Mouse (Mus musculus) limb, embryonic 14.5 days (tissue): Measurements from ENCODE around the gene Ksr1. TPM values are rescaled to one million over a fixed set of nuclear protein-coding genes. Genes with fewer than 3 reads are reported as not detected.
A peak's percentile ranks its signal among the peaks of the same experiment; 100 is the strongest.

Source experiments
- ATAC-seq: fragments of 200-750 bp; cut with Nextera tagmentation; 2 replicates; pipeline ENCODE4 v1.8.0; 2017; ENCODE audit warnings: low read depth, moderate number of reproducible peaks, moderate TSS enrichment; ENCODE audit not compliant: low FRiP score
- DNase-seq: peaks from one replicate; pipeline ENCODE4 v3.0.0-alpha.2; 2015; ENCODE audit warnings: low spot score
- H3K27ac ChIP-seq: fragments of 300-500 bp; sonication (generic); replicated peaks from 2 replicates; pipeline ENCODE4 v1.5.1; 2014; ENCODE audit warnings: low read depth, mild to moderate bottlenecking, low read length, moderate library complexity, mixed read lengths
- H3K27me3 ChIP-seq: fragments of 300-500 bp; sonication (generic); 2 replicates; pipeline ENCODE4 v1.6.1; 2014; ENCODE audit warnings: low read length, mixed read lengths; ENCODE audit not compliant: control insufficient read depth, insufficient read depth
- H3K36me3 ChIP-seq: fragments of 300-500 bp; sonication (generic); 2 replicates; pipeline ENCODE4 v1.6.1; 2014; ENCODE audit warnings: mild to moderate bottlenecking, low read length, moderate library complexity, mixed read lengths; ENCODE audit not compliant: control insufficient read depth, insufficient read depth
- H3K4me1 ChIP-seq: fragments of 300-500 bp; sonication (generic); 2 replicates; pipeline ENCODE4 v1.6.1; 2014; ENCODE audit warnings: antibody characterized with exemption, low read length, mixed read lengths; ENCODE audit not compliant: control insufficient read depth, insufficient read depth
- H3K4me2 ChIP-seq: fragments of 300-500 bp; sonication (generic); replicated peaks from 2 replicates; pipeline ENCODE4 v1.6.1; 2014; ENCODE audit warnings: low read depth, mild to moderate bottlenecking, low read length, moderate library complexity; ENCODE audit not compliant: severe bottlenecking
- H3K4me3 ChIP-seq: fragments of 300-500 bp; sonication (generic); replicated peaks from 2 replicates; pipeline ENCODE4 v1.5.1; 2014; ENCODE audit warnings: low read length
- H3K9ac ChIP-seq: fragments of 300-500 bp; sonication (generic); 2 replicates; pipeline ENCODE4 v1.6.1; 2014; ENCODE audit warnings: mild to moderate bottlenecking, low read depth, low read length, moderate library complexity; ENCODE audit not compliant: severe bottlenecking
- H3K9me3 ChIP-seq: fragments of 300-500 bp; sonication (generic); 2 replicates; pipeline ENCODE4 v1.6.1; 2016; ENCODE audit warnings: low read length; ENCODE audit not compliant: control insufficient read depth
- POLR2A ChIP-seq: fragments of 200-500 bp; IDR thresholded peaks from 2 replicates; pipeline ENCODE4 v1.8.0; 2012; ENCODE audit warnings: inconsistent platforms, mild to moderate bottlenecking, moderate library complexity, borderline replicate concordance; ENCODE audit not compliant: insufficient read depth, insufficient read length; ENCODE audit errors: extremely low read depth
- WGBS: fragments of 180-500 bp; shearing (Covaris S2); extraction: QIAGEN DNeasy Blood & Tissue Kit; methylation state at CpG from one replicate; pipeline ENCODE4 v1.1.7; 2014; 5-methylcytosine and 5-hydroxymethylcytosine counted together
- polyA plus RNA-seq, 2 experiments: library from polyadenylated mRNA; depleted of rRNA in 1 of 2; stranded (reverse) in 1 of 2; unstranded in 1 of 2; fragments of >200 nt; fragmentation: Nextera tagmentation in 1 of 2; extraction: Ambion mirVana in 1 of 2; gene quantifications; 2 replicates each; pipeline versions ENCODE4 v1.2.1 to v1.2.3; 2012 to 2014

Ksr1 gene
- polyA plus RNA-seq, 2 experiments = 8.2 to 24.1 TPM

DNA sequence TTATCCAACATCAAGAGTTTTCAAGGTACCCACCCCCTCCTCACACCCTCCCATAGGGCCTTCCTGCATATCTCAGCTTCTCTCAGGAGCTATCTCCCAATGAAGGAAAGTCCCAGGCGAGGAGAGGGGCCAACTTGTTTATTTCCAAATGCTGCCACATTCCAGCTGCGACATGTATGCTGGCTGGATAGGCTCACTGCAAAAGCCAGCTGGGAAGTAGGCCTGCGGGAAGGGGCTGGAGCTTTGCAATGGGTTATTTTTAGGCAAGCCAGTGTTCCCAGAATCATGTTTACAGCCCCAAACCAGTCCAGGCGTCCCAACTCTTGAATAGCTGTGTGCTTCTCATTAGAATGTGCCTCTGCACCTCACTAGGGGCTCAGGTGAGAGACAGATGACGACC, 51.5 kb downstream of the Ksr1 start:
- H3K27ac ChIP-seq = no peak overlapping the region
- no peaks in the 10 kb centered on the region for H3K36me3 ChIP-seq
- H3K4me3 ChIP-seq = no peak overlapping the region
- DNase-seq (peak; percentile 28), ATAC-seq (no peak)
- 0 out of 2 replicates have a peak overlapping the region, but pooled peaks have one; percentile 25 for H3K9ac ChIP-seq
- no peaks in the 10 kb centered on the region for H3K9me3 ChIP-seq
- TF ChIP-seq POLR2A = no peak
- H3K4me2 ChIP-seq = no peak overlapping the region
- 31% methylated on average over 5 of the region's 5 CpGs for WGBS
- no peaks in the 10 kb centered on the region for H3K27me3 ChIP-seq
- peaks cover 27% of the 10 kb centered on the region for H3K4me1 ChIP-seq

DNA sequence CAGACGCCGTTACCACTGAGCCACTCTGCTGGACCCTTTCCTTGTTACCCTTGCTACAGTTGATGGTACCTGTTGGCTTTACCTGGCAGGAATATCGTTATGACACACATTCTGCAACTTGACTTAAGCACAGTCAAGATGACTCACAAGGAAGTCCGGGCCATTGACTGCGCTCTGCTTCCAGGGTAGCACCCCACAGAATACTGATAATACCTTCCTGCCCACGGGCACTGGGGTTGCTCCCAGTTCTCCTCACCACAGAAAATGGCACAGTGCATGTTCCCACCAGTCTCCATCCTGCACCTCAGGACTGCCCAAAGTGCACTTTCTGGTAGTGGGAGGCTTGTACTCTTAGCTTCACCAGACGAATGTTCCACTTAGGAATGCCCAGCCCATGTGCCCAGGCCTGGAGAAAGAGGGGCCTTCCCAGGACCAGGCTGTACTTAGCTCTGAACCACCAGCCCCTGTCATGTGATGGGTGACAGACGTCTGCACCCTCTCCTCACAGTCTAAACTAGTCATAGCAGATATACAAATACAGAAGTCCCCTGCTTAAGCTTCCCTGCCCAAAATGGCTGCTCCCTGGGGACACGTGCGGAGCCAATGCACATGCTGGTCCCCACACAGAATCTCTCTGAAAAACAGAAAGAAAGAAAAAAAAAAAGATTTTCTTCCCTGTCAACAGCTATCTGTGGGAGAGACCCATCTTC, 52.1 kb downstream of the Ksr1 start:
- TF ChIP-seq POLR2A = no peak
- no peaks in the 10 kb centered on the region for H3K27me3 ChIP-seq
- no peak overlapping the region for H3K4me2 ChIP-seq
- no peak overlapping the region for H3K4me3 ChIP-seq
- H3K4me1 ChIP-seq = peaks cover 22% of the 10 kb centered on the region
- ATAC-seq (no peak), DNase-seq (no peak)
- H3K36me3 ChIP-seq = no peaks in the 10 kb centered on the region
- WGBS = 88% methylated on average over 10 of the region's 10 CpGs
- H3K9ac ChIP-seq = no peak overlapping the region
- H3K27ac ChIP-seq = 0 out of 2 replicates have a peak overlapping the region, but pooled peaks have one; percentile 10
- no peaks in the 10 kb centered on the region for H3K9me3 ChIP-seq

DNA sequence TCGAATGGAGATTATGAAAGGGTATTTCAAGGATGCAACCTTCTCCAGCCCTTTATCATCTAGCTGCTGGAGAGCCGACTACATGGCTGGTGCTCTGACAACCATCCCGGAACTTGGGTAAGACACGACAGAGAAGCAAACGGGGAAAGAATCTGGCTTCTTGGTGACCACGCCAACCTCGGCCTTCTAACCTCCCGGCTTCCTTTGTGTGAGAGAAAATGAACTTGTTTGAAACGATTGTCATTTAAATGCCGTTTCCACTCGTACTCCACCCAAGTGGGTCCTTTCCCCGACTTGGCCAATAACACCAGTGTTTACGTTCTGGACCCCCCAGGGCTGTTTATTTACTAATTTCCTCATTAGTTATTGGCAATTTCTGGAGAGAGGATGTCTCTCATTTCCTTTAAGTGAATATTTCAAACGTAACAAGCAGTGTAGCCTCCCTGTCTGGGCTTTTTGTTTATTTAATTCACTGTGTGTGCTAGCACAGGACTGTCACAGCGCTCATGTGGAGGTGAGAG, 52.8 kb downstream of the Ksr1 start:
- DNase-seq (no peak), ATAC-seq (no peak)
- WGBS = 73% methylated on average over 15 of the region's 15 CpGs
- Histone ChIP-seq H3K27me3 (no peaks in the 10 kb centered on the region), H3K36me3 (no peaks in the 10 kb centered on the region), H3K9me3 (no peaks in the 10 kb centered on the region), H3K4me1 (peaks cover 15% of the 10 kb centered on the region), H3K9ac (no peak overlapping the region), H3K4me2 (no peak overlapping the region), H3K27ac (no peak overlapping the region), H3K4me3 (no peak overlapping the region)
- TF ChIP-seq POLR2A = no peak

DNA sequence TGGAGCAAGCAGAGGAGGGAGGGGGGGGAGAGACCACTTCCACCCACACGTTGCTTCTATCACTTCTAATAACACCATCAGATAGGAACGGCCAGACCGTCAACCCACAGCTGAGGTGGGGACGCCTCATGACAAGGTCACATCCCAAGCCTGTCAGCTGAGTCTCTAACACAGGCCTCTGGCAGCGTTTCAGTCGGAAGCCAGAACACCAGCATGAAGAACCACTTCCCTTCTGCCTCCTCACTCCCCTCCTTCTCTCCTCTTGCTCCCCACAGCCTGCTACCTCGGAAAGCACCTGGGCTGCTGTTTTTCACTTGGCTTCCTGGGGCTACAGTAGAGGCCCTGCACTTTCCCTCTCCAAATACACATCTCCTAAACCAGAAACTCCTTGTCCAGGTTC, 53.4 kb downstream of the Ksr1 start:
- no peak for TF ChIP-seq POLR2A
- Histone ChIP-seq H3K4me2 (no peak overlapping the region), H3K9ac (no peak overlapping the region), H3K4me3 (no peak overlapping the region), H3K36me3 (no peaks in the 10 kb centered on the region), H3K4me1 (peaks cover 15% of the 10 kb centered on the region), H3K9me3 (no peaks in the 10 kb centered on the region), H3K27ac (no peak overlapping the region), H3K27me3 (no peaks in the 10 kb centered on the region)
- no peak for DNase-seq
- 67% methylated on average over 7 of the region's 7 CpGs for WGBS
- no peak for ATAC-seq

DNA sequence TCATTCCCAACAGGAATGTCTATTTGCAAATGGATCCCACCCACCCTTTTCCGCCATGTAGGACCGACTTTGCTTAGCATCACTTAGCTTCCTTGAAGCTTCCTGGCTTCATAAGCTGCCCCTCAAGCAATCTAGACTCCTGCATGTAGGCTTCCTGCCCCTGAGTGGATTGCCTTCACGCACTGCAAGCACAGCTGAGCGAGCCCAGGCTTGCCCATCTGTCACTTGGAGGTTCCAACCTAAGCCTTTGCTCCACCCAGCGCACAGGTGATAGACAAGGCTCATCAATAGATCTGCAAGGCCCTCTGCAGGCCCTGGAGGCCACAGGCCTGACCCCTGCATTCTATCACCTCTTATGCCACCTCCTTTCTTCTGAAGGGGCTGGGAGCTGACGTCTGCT, 54.0 kb downstream of the Ksr1 start:
- TF ChIP-seq POLR2A = no peak
- 83% methylated on average over 6 of the region's 6 CpGs for WGBS
- Histone ChIP-seq H3K36me3 (no peaks in the 10 kb centered on the region), H3K4me3 (no peak overlapping the region), H3K4me1 (peaks cover 15% of the 10 kb centered on the region), H3K9ac (no peak overlapping the region), H3K27me3 (no peaks in the 10 kb centered on the region), H3K4me2 (no peak overlapping the region), H3K9me3 (no peaks in the 10 kb centered on the region), H3K27ac (no peak overlapping the region)
- DNase-seq (no peak), ATAC-seq (no peak)
